Mouse (Mus musculus) left cerebral cortex, adult 11 months (tissue): Measurements from ENCODE around the gene 1700018B08Rik.

Experiments used
- DNase-seq: peaks from one replicate; pipeline ENCODE4 v3.0.0; 2022; ENCODE audit warnings: low spot score

1700018B08Rik gene

GRCm38 (mm10) chr8:121561636-121562345, 17.7 kb upstream of the 1700018B08Rik start:
- no peak for DNase-seq

GRCm38 (mm10) chr8:121560432-121561100, 16.4 kb upstream of the 1700018B08Rik start:
- no peak for DNase-seq

GRCm38 (mm10) chr8:121559801-121560200, 15.7 kb upstream of the 1700018B08Rik start:
- no peak for DNase-seq

GRCm38 (mm10) chr8:121558538-121558937, 14.4 kb upstream of the 1700018B08Rik start:
- no peak for DNase-seq

- no peak for DNase-seq
Measured at GRCm38 (mm10) chr8:121557746-121558145, 13.6 kb upstream of the 1700018B08Rik start.

- DNase-seq = no peak
Measured at GRCm38 (mm10) chr8:121553831-121554475, 9.8 kb upstream of the 1700018B08Rik start.

GRCm38 (mm10) chr8:121552506-121552905, 8.4 kb upstream of the 1700018B08Rik start:
- DNase-seq = no peak

- no peak for DNase-seq
Measured at GRCm38 (mm10) chr8:121551065-121551985, 7.2 kb upstream of the 1700018B08Rik start.

GRCm38 (mm10) chr8:121550056-121550455, 5.9 kb upstream of the 1700018B08Rik start:
- DNase-seq = no peak

GRCm38 (mm10) chr8:121547132-121547531, 3.0 kb upstream of the 1700018B08Rik start:
- peak; percentile 58 for DNase-seq

- DNase-seq = no peak
Measured at GRCm38 (mm10) chr8:121544936-121545335, 816 bp upstream of the 1700018B08Rik start.

- DNase-seq = no peak
Measured at GRCm38 (mm10) chr8:121542901-121543300, 1.2 kb downstream of the 1700018B08Rik start.

GRCm38 (mm10) chr8:121541862-121542261, 2.3 kb downstream of the 1700018B08Rik start:
- DNase-seq = no peak

- DNase-seq = no peak
Measured at GRCm38 (mm10) chr8:121532381-121532780, 11.7 kb downstream of the 1700018B08Rik start.

GRCm38 (mm10) chr8:121530639-121531038, 13.5 kb downstream of the 1700018B08Rik start:
- DNase-seq = no peak

- DNase-seq = no peak
Measured at GRCm38 (mm10) chr8:121528790-121529189, 15.3 kb downstream of the 1700018B08Rik start.

GRCm38 (mm10) chr8:121527751-121528150, 16.4 kb downstream of the 1700018B08Rik start:
- DNase-seq = no peak

- DNase-seq = no peak
Measured at GRCm38 (mm10) chr8:121526811-121527550, 17.1 kb downstream of the 1700018B08Rik start.

GRCm38 (mm10) chr8:121525111-121525818, 18.9 kb downstream of the 1700018B08Rik start:
- no peak for DNase-seq

- peak; percentile 29 for DNase-seq
Measured at GRCm38 (mm10) chr8:121513429-121513828, 30.7 kb downstream of the 1700018B08Rik start.

- DNase-seq = no peak
Measured at GRCm38 (mm10) chr8:121511751-121512150, 32.4 kb downstream of the 1700018B08Rik start.
